Mouse (Mus musculus): ENCODE measurements around the gene Nek6.

- TF ChIP-seq CTCF (conservative IDR thresholded peaks at IDR 0.05; ENCODE audit: insufficient read depth, insufficient read length, low read depth, low read length) (no peak), POLR2A (IDR thresholded peaks at IDR 0.05; ENCODE audit: low read depth, low read length) (no peak)
These were observed 34.0 kb upstream of the Nek6 start for GRCm38 (mm10) chr2:38477497-38477873.
